Mouse (Mus musculus) liver, embryonic 13.5 days (tissue): ENCODE data around the gene Gstm4. TPM values are rescaled to one million over a fixed set of nuclear protein-coding genes. Genes with fewer than 3 reads are reported as not detected.

Experiments used
- polyA plus RNA-seq: library from polyadenylated mRNA; unstranded; fragments of >200 nt; fragmentation: Nextera tagmentation; extraction: Ambion mirVana; gene quantifications from 2 replicates; pipeline ENCODE4 v1.2.1, GENCODE M21; 2015

Gene Gstm4
- polyA plus RNA-seq, 1 experiment from 2014 or later, result 17.9 TPM

Other genes starting within 250 kb of the Gstm4 start
- not detected in 2 replicates for gene Eps8l3, start 167.7 kb downstream of the Gstm4 start, polyA plus RNA-seq
- 148 and 158 TPM in 2 replicates for gene Gstm5, start 149.1 kb downstream of the Gstm4 start, polyA plus RNA-seq
- gene Gstm7, start 113.1 kb downstream of the Gstm4 start, polyA plus RNA-seq, result 11.1 and 13.2 TPM in 2 replicates
- gene Gstm6, start 101.1 kb downstream of the Gstm4 start, polyA plus RNA-seq, result 9.0 and 12.0 TPM in 2 replicates
- gene Gstm3, start 75.6 kb downstream of the Gstm4 start, polyA plus RNA-seq, result 11.4 and 11.8 TPM in 2 replicates
- gene Gstm2, start 58.4 kb downstream of the Gstm4 start, polyA plus RNA-seq, result 5.9 and 6.1 TPM in 2 replicates
- gene Gstm1, start 26.9 kb downstream of the Gstm4 start, polyA plus RNA-seq, result 264 and 265 TPM in 2 replicates
- gene Ampd2, start 41.8 kb upstream of the Gstm4 start, polyA plus RNA-seq, result 46.0 and 48.2 TPM in 2 replicates
- gene Gnat2, start 47.9 kb upstream of the Gstm4 start, polyA plus RNA-seq, result 2.6 and 3.1 TPM in 2 replicates
- gene Gnai3, start 101.3 kb upstream of the Gstm4 start, polyA plus RNA-seq, result 67.8 and 83.4 TPM in 2 replicates
- gene Gpr61, start 110.0 kb upstream of the Gstm4 start, polyA plus RNA-seq, result not detected in 2 replicates
- gene Amigo1, start 141.4 kb upstream of the Gstm4 start, polyA plus RNA-seq, result 0.35 and 0.51 TPM in 2 replicates
- 1.7 and 2.0 TPM in 2 replicates for gene Cyb561d1, start 156.3 kb upstream of the Gstm4 start, polyA plus RNA-seq
- 3.1 and 3.3 TPM in 2 replicates for gene Atxn7l2, start 166.0 kb upstream of the Gstm4 start, polyA plus RNA-seq
- gene Sypl2, start 181.8 kb upstream of the Gstm4 start, polyA plus RNA-seq, result 0.05 and 0.07 TPM in 2 replicates
- gene Psma5, start 212.0 kb upstream of the Gstm4 start, polyA plus RNA-seq, result 224 and 238 TPM in 2 replicates
- 2.6 and 2.8 TPM in 2 replicates for gene Sort1, start 239.2 kb upstream of the Gstm4 start, polyA plus RNA-seq